Comparison of ENCODE assay signal across 15 mouse cellular contexts in genomic region chr9:92413684-92414083, GRCm38 (mm10). TPM values are rescaled to one million over a fixed set of nuclear protein-coding genes. Genes with fewer than 3 reads are reported as not detected.
DNase-seq lines count a peak whose midpoint lies in the region; ATAC-seq lines count a peak whose summit lies in the region.
"Had no signal": no experiment of that assay in that cellular context is flagged by ENCODE, and none has a peak within 500 bp of the region (broad histone marks: within the 10 kb centered on the region; RNA-seq: fewer than 3 reads in every experiment).

No protein-coding gene starts in this region.

- H3K4me1 ChIP-seq in kidney, embryonic 15.5 days = no peaks in the 10 kb centered on the region
- H3K4me1 ChIP-seq in lung, embryonic 15.5 days = no peaks in the 10 kb centered on the region
- H3K4me1 ChIP-seq in heart, embryonic 16.5 days (ENCODE audit: control insufficient read depth, insufficient read depth, low read length) = peaks cover 3% of the 10 kb centered on the region; the same call in 1 of the 2 replicates
- no peaks in the 10 kb centered on the region for H3K4me1 ChIP-seq in stomach, embryonic 16.5 days (ENCODE audit: control insufficient read depth, insufficient read depth, low read length)

- 62% methylated on average over 3 of the region's 3 CpGs for WGBS in kidney, embryonic 15.5 days
- 42% methylated on average over 3 of the region's 3 CpGs for WGBS in lung, embryonic 15.5 days
- 62% methylated on average over 3 of the region's 3 CpGs for WGBS in heart, embryonic 16.5 days
- WGBS in stomach, embryonic 16.5 days = 47% methylated on average over 3 of the region's 3 CpGs

- ATAC-seq in kidney, embryonic 15.5 days (replicated peaks; ENCODE audit: low FRiP score) = 0 out of 2 replicates have a peak, but pooled peaks have one; percentile 18
- peak; percentile 82; the same call in 1 of the 2 replicates for ATAC-seq in lung, embryonic 15.5 days (ENCODE audit: borderline replicate concordance, extremely low read depth, low FRiP score, low TSS enrichment)
- 0 out of 2 replicates have a peak, but pooled peaks have one; percentile 49 for ATAC-seq in heart, embryonic 16.5 days (replicated peaks; ENCODE audit: extremely low read depth, insufficient read depth, low FRiP score)
- ATAC-seq in stomach, embryonic 16.5 days (ENCODE audit: insufficient read depth, low FRiP score) = no peak

- no peaks in the 10 kb centered on the region for H3K27me3 ChIP-seq in kidney, embryonic 15.5 days
- no peaks in the 10 kb centered on the region for H3K27me3 ChIP-seq in lung, embryonic 15.5 days
- no peaks in the 10 kb centered on the region for H3K27me3 ChIP-seq in heart, embryonic 16.5 days (ENCODE audit: control insufficient read depth, insufficient read depth, low read length)
- H3K27me3 ChIP-seq in stomach, embryonic 16.5 days (ENCODE audit: control insufficient read depth, insufficient read depth, low read length) = no peaks in the 10 kb centered on the region
- H3K27me3 ChIP-seq: embryonic facial prominence, embryonic 13.5 days had no signal

- H3K4me2 ChIP-seq in kidney, embryonic 15.5 days = no peak overlapping the region
- no peak overlapping the region for H3K4me2 ChIP-seq in lung, embryonic 15.5 days
- H3K4me2 ChIP-seq in heart, embryonic 16.5 days (ENCODE audit: low read depth, low read length) = no peak overlapping the region
- no peak overlapping the region for H3K4me2 ChIP-seq in stomach, embryonic 16.5 days (ENCODE audit: low read depth, low read length)
- H3K4me2 ChIP-seq: embryonic facial prominence, embryonic 13.5 days; hindbrain, embryonic 14.5 days had no signal

- no peak overlapping the region for H3K9ac ChIP-seq in kidney, embryonic 15.5 days
- H3K9ac ChIP-seq in lung, embryonic 15.5 days = no peak overlapping the region
- H3K9ac ChIP-seq in heart, embryonic 16.5 days (ENCODE audit: low read length) = no peak overlapping the region
- no peak overlapping the region for H3K9ac ChIP-seq in stomach, embryonic 16.5 days (ENCODE audit: low read length)
- H3K9ac ChIP-seq: embryonic facial prominence, embryonic 13.5 days; hindbrain, embryonic 14.5 days; liver, embryonic 14.5 days had no signal

- DNase-seq in kidney, adult 18-20 months = no peak
- DNase-seq in lung, postnatal 10 days = no peak
- DNase-seq in neural tube, embryonic 10.5 days (ENCODE audit: extremely low spot score, low spot score) = no peak
- DNase-seq: adrenal gland, adult 8-10 months; cerebellum, adult 18-20 months; gastrocnemius, postnatal 36 days; midbrain, embryonic 14.5 days; spleen, adult 18-20 months had no signal

- no peak overlapping the region for H3K4me3 ChIP-seq in kidney, embryonic 15.5 days (replicated peaks)
- H3K4me3 ChIP-seq in lung, embryonic 15.5 days = no peak overlapping the region
- H3K4me3 ChIP-seq in heart, embryonic 16.5 days (ENCODE audit: low read length) = no peak overlapping the region
- no peak overlapping the region for H3K4me3 ChIP-seq in stomach, embryonic 16.5 days (replicated peaks; ENCODE audit: low read length)
- H3K4me3 ChIP-seq: embryonic facial prominence, embryonic 13.5 days had no signal

- no peak overlapping the region for H3K27ac ChIP-seq in kidney, embryonic 15.5 days
- 0 out of 2 replicates have a peak overlapping the region, but pooled peaks have one; percentile 16 for H3K27ac ChIP-seq in lung, embryonic 15.5 days
- 0 out of 2 replicates have a peak overlapping the region, but pooled peaks have one; percentile 43 for H3K27ac ChIP-seq in heart, embryonic 16.5 days (ENCODE audit: low read length)
- H3K27ac ChIP-seq in stomach, embryonic 16.5 days (ENCODE audit: low read length) = 0 out of 2 replicates have a peak overlapping the region, but pooled peaks have one; percentile 57
- H3K27ac ChIP-seq: embryonic facial prominence, embryonic 13.5 days; hindbrain, embryonic 14.5 days; liver, embryonic 14.5 days had no signal

- H3K9me3 ChIP-seq in kidney, embryonic 15.5 days (replicated peaks) = no peaks in the 10 kb centered on the region
- H3K9me3 ChIP-seq in lung, embryonic 15.5 days = no peaks in the 10 kb centered on the region
- H3K9me3 ChIP-seq in heart, embryonic 16.5 days (replicated peaks; ENCODE audit: control insufficient read depth, low read length) = no peaks in the 10 kb centered on the region
- no peaks in the 10 kb centered on the region for H3K9me3 ChIP-seq in stomach, embryonic 16.5 days (replicated peaks; ENCODE audit: control insufficient read depth, low read length)
- H3K9me3 ChIP-seq: embryonic facial prominence, embryonic 13.5 days had no signal

- no peaks in the 10 kb centered on the region for H3K36me3 ChIP-seq in kidney, embryonic 15.5 days
- no peaks in the 10 kb centered on the region for H3K36me3 ChIP-seq in lung, embryonic 15.5 days
- H3K36me3 ChIP-seq in heart, embryonic 16.5 days (ENCODE audit: control insufficient read depth, insufficient read depth) = no peaks in the 10 kb centered on the region
- H3K36me3 ChIP-seq in stomach, embryonic 16.5 days (ENCODE audit: control insufficient read depth, insufficient read depth, low read length) = no peaks in the 10 kb centered on the region
- H3K36me3 ChIP-seq: embryonic facial prominence, embryonic 13.5 days had no signal

RNA-seq across cellular contexts. Expression of gene Plscr4, which starts 43.5 kb away (rescaled TPM):
- 3.8 and 4.0 TPM in 2 replicates for polyA plus RNA-seq in kidney, embryonic 15.5 days (2015; fragmentation: Nextera tagmentation; extraction: Ambion mirVana)
- polyA plus RNA-seq in lung, embryonic 15.5 days (2015; fragmentation: Nextera tagmentation; extraction: Ambion mirVana) = 16.0 and 17.3 TPM in 2 replicates
- polyA plus RNA-seq in heart, embryonic 16.5 days (2015; fragmentation: Nextera tagmentation; extraction: Ambion mirVana) = 7.0 and 7.2 TPM in 2 replicates
- 13.4 and 15.6 TPM in 2 replicates for polyA plus RNA-seq in stomach, embryonic 16.5 days (2015; fragmentation: Nextera tagmentation; extraction: Ambion mirVana)
